Mouse (Mus musculus): Measurements from ENCODE around the gene Mapk1ip1l. TPM values are rescaled to one million over a fixed set of nuclear protein-coding genes. Genes with fewer than 3 reads are reported as not detected.
A peak's percentile ranks its signal among the peaks of the same experiment; 100 is the strongest.

Gene Mapk1ip1l
- 27.7 and 29.6 TPM in 2 replicates for polyA plus RNA-seq (2011; ENCODE audit: insufficient read depth, insufficient read length, low replicate concordance, missing spikeins)

DNA sequence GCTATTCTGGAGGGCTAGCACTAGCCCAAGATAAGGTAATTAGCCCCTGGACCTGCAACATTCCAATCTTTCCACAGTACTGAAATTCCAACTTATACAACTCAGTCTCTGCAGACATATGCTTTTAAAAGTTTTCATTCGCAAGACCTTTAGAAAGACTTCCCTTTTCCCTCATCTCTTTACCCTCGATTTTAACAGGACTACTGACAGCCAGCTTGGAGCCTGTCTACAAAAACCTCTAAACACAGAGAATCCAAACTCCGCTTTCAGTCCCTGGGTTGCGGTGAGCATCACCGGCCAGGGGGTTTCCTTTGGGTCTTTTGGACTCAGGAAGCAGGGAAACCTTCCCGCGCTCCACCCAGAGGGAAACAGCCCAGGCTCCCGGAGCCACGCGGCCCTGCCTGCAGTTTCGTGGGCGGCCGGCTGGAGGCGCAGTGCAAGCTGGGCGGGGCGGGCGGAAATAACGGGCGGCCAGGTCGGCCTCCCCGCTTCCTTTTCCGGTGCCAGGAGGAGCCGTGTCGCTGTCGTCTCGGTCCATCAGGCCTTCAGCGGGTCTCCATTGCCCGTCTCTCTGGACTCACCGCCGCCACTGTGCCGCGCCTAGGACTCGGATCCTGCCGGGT, at the start of gene Mapk1ip1l:
TSS of gene Mapk1ip1l (plus strand) at position 482 of the 623 bp plus-strand sequence.
- WGBS: under 1% methylated on average over 34 of the region's 34 CpGs
- no peaks in the 10 kb centered on the region; the same call in 1 of the 2 replicates for H3K4me1 ChIP-seq (ENCODE audit: control insufficient read depth, insufficient read depth, low read length)
- TF ChIP-seq CTCF (IDR thresholded peaks at IDR 0.05; ENCODE audit: control insufficient read depth, insufficient read depth, low read length) (peak; percentile 76), POLR2A (IDR thresholded peaks at IDR 0.05; ENCODE audit: borderline replicate concordance, control insufficient read depth, low read depth, low read length) (peak; percentile 86; the same call in 1 of the 2 replicates)
- peak within 1 kb of the TSS; percentile 97 for H3K4me3 ChIP-seq (replicated peaks; ENCODE audit: control insufficient read depth, low read depth, low read length)
- H3K27ac ChIP-seq (ENCODE audit: control insufficient read depth, insufficient read depth, low read depth, low read length, poor library complexity): peak within 1 kb of the TSS; percentile 95

DNA sequence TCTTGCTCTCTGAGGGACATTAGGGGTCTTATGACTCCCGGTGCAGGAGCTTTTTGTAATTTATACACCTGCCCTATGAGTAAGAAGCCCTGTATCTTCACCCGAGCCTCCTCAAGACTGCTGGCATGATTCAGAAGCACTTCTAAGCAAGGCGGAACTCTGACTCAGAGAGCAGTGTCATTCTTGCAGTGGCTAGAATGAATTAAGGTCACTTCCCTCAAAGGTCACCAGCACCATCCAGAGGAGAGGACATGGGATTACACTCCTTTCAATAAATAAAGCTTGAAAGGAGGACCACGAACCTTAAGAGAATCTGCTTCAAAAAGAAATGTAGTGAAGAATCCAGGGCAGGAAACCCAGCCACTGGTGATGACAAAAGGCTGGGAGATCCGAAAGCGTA, 48.2 kb upstream of the Mapk1ip1l start:
- 84% methylated on average over 6 of the region's 6 CpGs for WGBS
- no peak overlapping the region for H3K4me3 ChIP-seq (replicated peaks; ENCODE audit: control insufficient read depth, low read depth, low read length)
- no peak overlapping the region for H3K27ac ChIP-seq (ENCODE audit: control insufficient read depth, insufficient read depth, low read depth, low read length, poor library complexity)
- TF ChIP-seq POLR2A (IDR thresholded peaks at IDR 0.05; ENCODE audit: borderline replicate concordance, control insufficient read depth, low read depth, low read length) (no peak), CTCF (IDR thresholded peaks at IDR 0.05; ENCODE audit: control insufficient read depth, insufficient read depth, low read length) (no peak)
- no peaks in the 10 kb centered on the region for H3K4me1 ChIP-seq (ENCODE audit: control insufficient read depth, insufficient read depth, low read length)

DNA sequence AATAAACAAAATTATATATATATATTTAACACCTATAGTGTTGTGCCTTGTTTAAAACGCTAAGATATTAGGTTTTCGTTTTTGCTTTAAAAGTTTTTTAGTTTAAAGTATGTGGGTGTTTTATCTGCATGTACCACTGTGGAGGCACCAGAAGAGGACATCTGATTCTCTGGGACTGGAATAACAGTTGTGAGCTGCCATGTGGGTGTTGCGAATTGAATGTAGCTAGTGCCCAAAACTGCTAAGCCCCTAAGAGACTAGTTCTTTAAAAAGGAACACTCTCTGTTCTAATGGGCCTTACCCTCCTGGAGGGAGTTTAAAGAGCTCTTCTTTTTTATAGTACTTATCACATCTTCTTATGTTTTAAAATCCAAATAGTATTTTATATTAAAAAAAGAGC, 33.2 kb upstream of the Mapk1ip1l start:
- H3K27ac ChIP-seq (ENCODE audit: control insufficient read depth, insufficient read depth, low read depth, low read length, poor library complexity): no peak overlapping the region
- WGBS: 91% methylated on average over 3 of the region's 3 CpGs
- no peak overlapping the region for H3K4me3 ChIP-seq (replicated peaks; ENCODE audit: control insufficient read depth, low read depth, low read length)

DNA sequence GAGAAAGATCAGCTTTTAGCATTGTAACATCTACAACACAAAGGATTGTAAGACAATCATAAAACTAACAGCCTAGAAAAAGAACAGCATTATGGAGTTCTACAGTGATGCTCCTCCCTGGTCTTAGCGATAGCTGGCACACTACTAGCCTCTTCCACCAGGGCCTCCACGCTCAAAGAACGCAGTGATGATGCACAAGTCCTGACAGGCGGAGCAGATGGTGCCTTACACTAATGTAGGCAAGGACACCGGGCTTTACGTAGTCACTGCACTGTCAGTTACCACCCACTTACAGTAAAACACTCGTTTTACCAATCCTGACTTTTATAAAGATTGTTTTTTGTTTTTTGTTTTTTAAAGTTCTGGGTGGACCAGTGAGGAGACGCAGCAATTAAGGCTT, 32.2 kb upstream of the Mapk1ip1l start:
- H3K27ac ChIP-seq (ENCODE audit: control insufficient read depth, insufficient read depth, low read depth, low read length, poor library complexity): no peak overlapping the region
- WGBS: 96% methylated on average over 8 of the region's 8 CpGs
- H3K4me1 ChIP-seq (ENCODE audit: control insufficient read depth, insufficient read depth, low read length): no peaks in the 10 kb centered on the region
- TF ChIP-seq CTCF (IDR thresholded peaks at IDR 0.05; ENCODE audit: control insufficient read depth, insufficient read depth, low read length) (no peak), POLR2A (IDR thresholded peaks at IDR 0.05; ENCODE audit: borderline replicate concordance, control insufficient read depth, low read depth, low read length) (no peak)
- H3K4me3 ChIP-seq (replicated peaks; ENCODE audit: control insufficient read depth, low read depth, low read length): no peak overlapping the region

More for the DNA sequence above, 33.2 kb upstream of the Mapk1ip1l start:
- H3K4me1 ChIP-seq (ENCODE audit: control insufficient read depth, insufficient read depth, low read length): no peaks in the 10 kb centered on the region
- no peak for TF ChIP-seq CTCF (IDR thresholded peaks at IDR 0.05; ENCODE audit: control insufficient read depth, insufficient read depth, low read length)
- TF ChIP-seq POLR2A (IDR thresholded peaks at IDR 0.05; ENCODE audit: borderline replicate concordance, control insufficient read depth, low read depth, low read length): no peak

DNA sequence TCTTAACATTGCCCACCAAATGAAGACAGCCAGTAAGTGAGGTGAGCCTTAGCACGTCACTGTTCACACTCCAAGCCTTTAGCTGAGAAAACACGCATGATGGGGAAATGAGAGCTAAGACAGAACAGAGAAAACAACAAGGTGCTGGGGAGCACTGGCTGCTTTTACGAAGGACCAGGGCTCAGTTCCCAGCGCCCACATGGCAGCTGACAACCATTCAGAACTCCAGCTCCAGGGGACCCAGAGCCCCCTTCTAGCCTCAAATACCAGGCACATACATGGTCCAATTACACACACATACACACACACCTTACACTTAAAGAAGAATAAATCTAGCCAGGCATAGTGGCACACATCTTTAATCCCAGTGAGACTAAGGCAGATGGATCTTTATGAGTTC, 29.0 kb upstream of the Mapk1ip1l start:
- H3K4me3 ChIP-seq (replicated peaks; ENCODE audit: control insufficient read depth, low read depth, low read length): no peak overlapping the region
- no peak overlapping the region for H3K27ac ChIP-seq (ENCODE audit: control insufficient read depth, insufficient read depth, low read depth, low read length, poor library complexity)
- TF ChIP-seq CTCF (IDR thresholded peaks at IDR 0.05; ENCODE audit: control insufficient read depth, insufficient read depth, low read length) (no peak), POLR2A (IDR thresholded peaks at IDR 0.05; ENCODE audit: borderline replicate concordance, control insufficient read depth, low read depth, low read length) (no peak)
- WGBS: 97% methylated on average over 4 of the region's 4 CpGs
- no peaks in the 10 kb centered on the region for H3K4me1 ChIP-seq (ENCODE audit: control insufficient read depth, insufficient read depth, low read length)

DNA sequence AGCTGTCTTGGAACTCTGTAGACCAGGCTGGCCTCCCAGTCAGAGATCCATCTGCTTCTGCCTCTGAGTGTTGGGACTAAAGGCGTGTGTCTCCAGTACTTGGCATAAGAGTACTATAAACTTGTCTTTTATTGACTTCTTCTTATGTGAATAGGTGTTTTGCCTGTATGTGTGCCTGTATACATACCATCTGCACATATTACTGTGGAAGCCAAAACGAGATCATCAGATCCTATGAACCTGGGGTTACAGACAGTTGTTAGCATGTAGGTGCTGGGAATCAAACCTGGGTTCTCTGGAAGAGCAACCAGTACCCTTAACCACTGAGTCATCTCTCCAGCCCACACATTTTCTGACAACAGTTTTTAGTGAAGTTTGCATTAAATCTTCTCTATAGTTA, 28.4 kb upstream of the Mapk1ip1l start:
- Histone ChIP-seq H3K4me3 (replicated peaks; ENCODE audit: control insufficient read depth, low read depth, low read length) (no peak overlapping the region), H3K4me1 (ENCODE audit: control insufficient read depth, insufficient read depth, low read length) (no peaks in the 10 kb centered on the region), H3K27ac (ENCODE audit: control insufficient read depth, insufficient read depth, low read depth, low read length, poor library complexity) (no peak overlapping the region)
- no peak for TF ChIP-seq POLR2A (IDR thresholded peaks at IDR 0.05; ENCODE audit: borderline replicate concordance, control insufficient read depth, low read depth, low read length)
- no peak for TF ChIP-seq CTCF (IDR thresholded peaks at IDR 0.05; ENCODE audit: control insufficient read depth, insufficient read depth, low read length)
- WGBS: 95% methylated on average over 2 of the region's 2 CpGs

DNA sequence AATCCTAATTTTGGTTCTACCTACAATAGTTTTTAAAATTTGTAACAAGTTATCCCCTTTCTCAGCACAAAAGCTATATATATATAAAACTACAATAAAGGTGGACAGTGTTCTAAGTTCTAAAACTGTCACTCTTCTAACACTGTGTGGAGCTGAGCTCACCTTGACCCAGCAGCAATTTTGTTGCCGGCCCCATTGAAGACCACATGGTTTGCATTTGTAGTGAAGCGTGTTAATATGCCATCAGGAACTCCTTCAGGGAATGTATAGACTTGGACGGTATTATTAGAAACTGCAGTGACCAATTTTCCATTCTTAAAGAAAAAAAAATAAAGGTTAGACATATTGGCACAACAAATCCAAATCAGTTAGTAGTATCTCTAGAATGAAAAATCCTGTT, 24.3 kb upstream of the Mapk1ip1l start:
- TF ChIP-seq CTCF (IDR thresholded peaks at IDR 0.05; ENCODE audit: control insufficient read depth, insufficient read depth, low read length) (no peak), POLR2A (IDR thresholded peaks at IDR 0.05; ENCODE audit: borderline replicate concordance, control insufficient read depth, low read depth, low read length) (no peak)
- 89% methylated on average over 3 of the region's 3 CpGs for WGBS
- no peaks in the 10 kb centered on the region for H3K4me1 ChIP-seq (ENCODE audit: control insufficient read depth, insufficient read depth, low read length)
- H3K4me3 ChIP-seq (replicated peaks; ENCODE audit: control insufficient read depth, low read depth, low read length): no peak overlapping the region
- no peak overlapping the region for H3K27ac ChIP-seq (ENCODE audit: control insufficient read depth, insufficient read depth, low read depth, low read length, poor library complexity)

DNA sequence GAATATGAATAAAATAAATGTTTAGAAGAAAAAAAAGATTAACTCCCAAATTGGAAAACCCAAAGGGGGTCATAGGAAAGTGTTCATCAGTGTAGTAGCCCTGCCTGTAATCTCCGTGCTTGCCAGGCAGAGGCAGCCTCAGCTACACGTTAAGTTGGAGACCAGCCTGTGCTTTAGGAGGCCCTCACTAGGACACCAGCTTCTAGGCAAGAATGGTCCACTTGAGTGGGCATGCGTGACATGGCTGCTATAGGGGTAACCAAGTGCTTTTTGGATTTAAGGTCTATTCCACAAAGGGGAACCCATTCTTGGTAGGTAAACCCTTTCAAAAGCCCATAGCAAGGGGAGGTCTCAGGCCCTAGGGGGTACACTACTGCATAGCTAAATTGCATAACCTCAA, 22.6 kb upstream of the Mapk1ip1l start:
- WGBS: 26% methylated on average over 3 of the region's 3 CpGs
- Histone ChIP-seq H3K4me3 (replicated peaks; ENCODE audit: control insufficient read depth, low read depth, low read length) (peak overlapping the region; percentile 60), H3K4me1 (ENCODE audit: control insufficient read depth, insufficient read depth, low read length) (no peaks in the 10 kb centered on the region), H3K27ac (ENCODE audit: control insufficient read depth, insufficient read depth, low read depth, low read length, poor library complexity) (no peak overlapping the region)
- no peak for TF ChIP-seq CTCF (IDR thresholded peaks at IDR 0.05; ENCODE audit: control insufficient read depth, insufficient read depth, low read length)
- TF ChIP-seq POLR2A (IDR thresholded peaks at IDR 0.05; ENCODE audit: borderline replicate concordance, control insufficient read depth, low read depth, low read length): no peak
